Mouse (Mus musculus) ovary, adult 18-20 months (tissue): ENCODE data around the gene Col9a1.

Source experiments
- DNase-seq: peaks from one replicate; pipeline ENCODE4 v3.0.0; 2022; ENCODE audit warnings: low spot score, mixed read lengths

Gene Col9a1

GRCm38 (mm10) chr1:24222231-24222630, 44.8 kb downstream of the Col9a1 start:
- DNase-seq: no peak

- DNase-seq: no peak
These were observed 45.7 kb downstream of the Col9a1 start for GRCm38 (mm10) chr1:24222981-24223612.

- DNase-seq: no peak
These were observed 48.6 kb downstream of the Col9a1 start for GRCm38 (mm10) chr1:24225825-24226526.

GRCm38 (mm10) chr1:24226941-24227711, 49.7 kb downstream of the Col9a1 start:
- DNase-seq: no peak

GRCm38 (mm10) chr1:24229552-24229951, 52.1 kb downstream of the Col9a1 start:
- DNase-seq: no peak

- no peak for DNase-seq
These were observed 53.0 kb downstream of the Col9a1 start for GRCm38 (mm10) chr1:24230428-24230827.

- DNase-seq: no peak
These were observed 54.3 kb downstream of the Col9a1 start for GRCm38 (mm10) chr1:24231504-24232270.

- DNase-seq: no peak
These were observed 58.9 kb downstream of the Col9a1 start for GRCm38 (mm10) chr1:24236330-24236729.

GRCm38 (mm10) chr1:24240039-24240691, 62.8 kb downstream of the Col9a1 start:
- no peak for DNase-seq

GRCm38 (mm10) chr1:24244931-24245330, 67.5 kb downstream of the Col9a1 start:
- no peak for DNase-seq

- DNase-seq: no peak
These were observed 68.4 kb downstream of the Col9a1 start for GRCm38 (mm10) chr1:24245700-24246375.

GRCm38 (mm10) chr1:24248294-24249104, 71.1 kb downstream of the Col9a1 start:
- no peak for DNase-seq

- no peak for DNase-seq
These were observed 71.8 kb downstream of the Col9a1 start for GRCm38 (mm10) chr1:24249105-24249664.

- DNase-seq: no peak
These were observed 80.6 kb downstream of the Col9a1 start for GRCm38 (mm10) chr1:24257961-24258360.

- DNase-seq: no peak
These were observed 82.0 kb downstream of the Col9a1 start for GRCm38 (mm10) chr1:24259419-24259818.

- DNase-seq: no peak
These were observed 83.8 kb downstream of the Col9a1 start for GRCm38 (mm10) chr1:24261181-24261580.

GRCm38 (mm10) chr1:24267022-24267421, 89.6 kb downstream of the Col9a1 start:
- DNase-seq: no peak

GRCm38 (mm10) chr1:24286360-24286759, 109.0 kb downstream of the Col9a1 start:
- no peak for DNase-seq

GRCm38 (mm10) chr1:24292515-24292914, 115.1 kb downstream of the Col9a1 start:
- DNase-seq: no peak
